Mouse (Mus musculus): ENCODE data around the gene Med12l.
"Not testable (repeated sequence)": the region's sequence is repeated elsewhere in the genome, so short reads cannot be mapped to it uniquely, and the experiment has no call there.

The Med12l gene

DNA sequence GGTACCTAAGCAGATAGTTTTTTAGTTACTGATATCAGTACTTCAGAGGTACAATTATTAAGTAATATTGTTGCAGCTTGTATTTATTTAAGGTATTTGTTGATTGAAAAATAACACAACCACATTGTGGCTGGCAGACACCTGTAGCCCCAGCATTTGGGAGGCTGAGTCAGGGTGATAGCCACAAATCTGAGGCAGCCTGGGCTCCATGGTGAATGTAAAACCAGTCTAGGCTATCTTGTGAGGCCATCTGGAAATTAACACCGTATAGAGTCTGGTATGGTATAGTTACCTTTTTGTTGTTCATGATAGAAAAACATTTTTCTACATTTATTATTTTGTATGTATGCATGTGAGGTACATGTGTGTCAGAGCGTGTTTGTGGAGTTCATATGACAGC lies 96.5 kb downstream of the Med12l start:
- no peak for DNase-seq

- no peak for DNase-seq
Observed at GRCm38 (mm10) chr3:59104462-59104861, 98.8 kb downstream of the Med12l start.

GRCm38 (mm10) chr3:59107439-59107838 lies 101.8 kb downstream of the Med12l start:
- no peak for DNase-seq

DNA sequence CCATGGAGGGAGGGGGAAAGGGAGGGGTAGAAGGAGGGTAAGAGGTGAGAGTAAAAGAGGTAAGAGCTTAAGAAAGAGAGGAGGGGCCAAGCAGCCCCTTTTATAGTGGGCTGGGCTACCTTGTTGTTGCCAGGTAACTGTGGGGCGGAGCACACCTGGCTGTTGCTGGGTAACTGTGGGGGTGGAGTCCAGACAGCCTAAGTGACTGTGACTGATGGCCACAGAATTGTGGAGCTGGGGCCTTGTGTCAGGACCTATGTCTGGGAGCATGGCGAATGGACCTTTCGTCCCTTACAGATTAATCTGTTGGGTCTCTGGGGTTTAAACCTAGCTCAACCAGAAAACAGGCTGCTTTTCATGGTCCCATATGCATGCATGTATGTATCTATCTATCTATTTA lies 104.2 kb downstream of the Med12l start:
- DNase-seq = not testable (repeated sequence)

GRCm38 (mm10) chr3:59111944-59112343 lies 106.3 kb downstream of the Med12l start:
- no peak for DNase-seq

DNA sequence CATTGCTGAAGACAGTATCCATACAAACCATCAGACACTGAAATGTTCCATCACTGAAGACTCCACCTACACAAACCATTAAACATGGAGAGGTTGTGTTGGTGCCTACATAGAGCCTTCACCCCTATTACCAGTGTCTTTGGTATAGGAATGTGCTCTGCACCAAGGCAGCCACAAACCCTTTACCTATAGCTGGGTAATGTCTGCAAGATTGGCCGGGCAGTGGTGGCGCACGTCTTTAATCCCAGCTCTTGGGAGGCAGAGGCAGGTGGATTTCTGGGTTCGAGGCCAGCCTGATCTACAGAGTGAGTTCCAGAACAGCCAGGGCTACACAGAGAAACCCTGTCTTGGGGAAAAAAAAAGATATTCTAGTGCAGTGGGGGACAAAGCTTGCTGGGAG lies 107.7 kb downstream of the Med12l start:
- DNase-seq = not testable (repeated sequence)

GRCm38 (mm10) chr3:59113973-59114517 lies 108.4 kb downstream of the Med12l start:
- no peak for DNase-seq

DNA sequence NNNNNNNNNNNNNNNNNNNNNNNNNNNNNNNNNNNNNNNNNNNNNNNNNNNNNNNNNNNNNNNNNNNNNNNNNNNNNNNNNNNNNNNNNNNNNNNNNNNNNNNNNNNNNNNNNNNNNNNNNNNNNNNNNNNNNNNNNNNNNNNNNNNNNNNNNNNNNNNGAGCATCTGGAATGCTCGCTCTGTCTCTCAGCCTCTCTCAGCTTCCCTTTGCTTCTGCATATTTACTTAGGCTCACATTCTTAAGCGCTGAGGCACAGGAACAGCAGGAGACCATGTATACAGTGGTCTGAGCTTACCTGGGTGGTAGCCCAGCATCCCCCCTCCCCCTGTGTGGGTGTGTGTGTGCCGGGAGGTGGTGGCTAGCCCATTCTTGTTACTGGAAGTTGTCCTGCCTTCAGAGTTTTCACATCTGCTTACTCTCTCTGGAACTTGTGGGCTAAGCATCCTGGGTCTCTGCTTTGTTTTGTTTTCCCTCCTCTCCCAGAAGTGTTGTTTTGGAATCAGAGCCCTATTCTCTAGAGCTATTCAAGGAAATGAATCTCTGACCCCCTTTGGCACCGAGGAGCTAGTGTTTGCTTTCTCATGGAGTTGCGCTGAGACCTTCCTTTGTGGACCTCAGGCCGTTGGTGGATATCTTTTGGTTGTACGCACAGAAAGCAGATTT lies 115.6 kb downstream of the Med12l start:
- peak in 1 of 2 experiments; percentile 36 for DNase-seq

GRCm38 (mm10) chr3:59121780-59122449 lies 116.3 kb downstream of the Med12l start:
- no peak for DNase-seq

- DNase-seq = no peak
Observed at GRCm38 (mm10) chr3:59125022-59125421, 119.4 kb downstream of the Med12l start.

DNA sequence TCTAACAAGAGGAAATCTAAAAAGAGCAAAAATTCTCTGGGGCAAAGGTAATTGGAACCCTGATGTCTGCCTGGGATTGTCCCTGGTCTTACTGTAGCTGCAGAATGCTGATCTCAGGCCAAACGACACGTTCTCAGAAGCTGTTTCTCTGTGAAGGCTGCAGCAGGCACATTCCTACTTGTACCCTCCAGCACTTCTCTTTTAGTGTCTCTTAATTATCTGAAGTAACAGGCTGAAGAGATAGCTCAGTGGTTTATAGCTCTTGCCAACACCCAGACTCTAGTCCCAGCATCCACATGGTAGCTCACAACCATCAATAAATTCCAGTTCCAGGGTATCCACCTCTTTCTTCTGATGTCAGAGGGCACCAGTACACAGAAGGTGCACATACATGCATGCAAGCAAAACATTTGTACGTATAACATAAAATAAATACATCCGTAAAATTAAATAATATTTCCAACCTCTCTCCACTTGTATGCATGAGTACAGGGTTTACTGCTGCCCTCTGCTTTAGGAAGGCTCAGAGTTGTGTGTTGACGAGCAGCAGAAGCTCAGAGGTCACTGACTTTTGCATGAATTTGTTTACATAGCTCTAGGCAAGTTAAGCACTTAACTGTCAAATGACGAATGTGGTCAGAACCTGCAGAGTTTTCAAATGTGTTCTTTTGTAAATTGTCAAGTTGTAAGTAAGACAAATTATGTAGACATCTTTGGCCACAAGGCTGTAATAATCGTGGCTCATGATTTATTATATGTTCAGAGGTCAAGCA lies 120.3 kb downstream of the Med12l start:
- no peak for DNase-seq

- no peak for DNase-seq
Observed at GRCm38 (mm10) chr3:59128681-59129080, 123.1 kb downstream of the Med12l start.

DNA sequence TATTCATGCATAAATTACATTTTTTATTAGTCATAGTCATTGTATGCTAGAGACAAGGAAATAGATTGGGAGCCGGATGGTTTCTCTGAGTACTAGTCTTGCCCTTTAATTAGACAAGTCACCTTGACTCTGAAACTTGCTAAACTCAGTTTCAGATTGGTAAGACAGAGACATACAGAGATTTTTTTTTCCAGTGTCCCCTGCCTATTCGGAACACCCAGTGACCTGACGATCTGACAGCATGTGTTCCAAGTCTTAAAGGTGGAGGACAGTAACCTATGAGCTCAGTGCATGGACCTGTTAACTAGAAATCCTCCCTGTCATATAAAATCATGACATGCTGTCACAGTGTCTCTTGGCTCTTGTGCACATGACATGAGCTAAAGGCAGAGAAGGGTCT lies 123.9 kb downstream of the Med12l start:
- DNase-seq = no peak

DNA sequence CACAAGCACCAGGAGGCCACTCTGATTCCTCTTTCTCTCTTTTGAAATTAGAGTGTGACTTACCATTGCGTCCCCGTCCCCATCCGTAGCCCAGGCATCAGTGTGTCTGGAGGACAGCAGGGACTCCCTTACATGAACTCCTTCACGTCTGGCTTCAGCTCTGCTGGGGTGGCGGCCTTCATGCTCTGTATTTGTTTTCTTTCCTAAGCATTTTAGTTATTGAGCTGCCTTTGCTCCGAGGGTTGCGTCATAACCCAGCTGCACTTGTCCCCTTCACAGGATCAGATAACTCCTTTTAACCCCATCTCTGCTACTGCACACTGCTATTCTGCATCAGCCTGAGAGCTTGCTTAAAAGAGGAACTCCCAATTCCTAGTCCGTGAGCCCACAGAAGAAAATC lies 124.8 kb downstream of the Med12l start:
- DNase-seq = peak; percentile 18 to 35

- DNase-seq = no peak
Observed at GRCm38 (mm10) chr3:59131081-59131480, 125.5 kb downstream of the Med12l start.

- DNase-seq = no peak
Observed at GRCm38 (mm10) chr3:59131966-59132365, 126.3 kb downstream of the Med12l start.

GRCm38 (mm10) chr3:59133189-59133588 lies 127.6 kb downstream of the Med12l start:
- no peak for DNase-seq

GRCm38 (mm10) chr3:59135911-59136653 lies 130.5 kb downstream of the Med12l start:
- DNase-seq = no peak

GRCm38 (mm10) chr3:59138946-59139468 lies 133.4 kb downstream of the Med12l start:
- DNase-seq = no peak

DNA sequence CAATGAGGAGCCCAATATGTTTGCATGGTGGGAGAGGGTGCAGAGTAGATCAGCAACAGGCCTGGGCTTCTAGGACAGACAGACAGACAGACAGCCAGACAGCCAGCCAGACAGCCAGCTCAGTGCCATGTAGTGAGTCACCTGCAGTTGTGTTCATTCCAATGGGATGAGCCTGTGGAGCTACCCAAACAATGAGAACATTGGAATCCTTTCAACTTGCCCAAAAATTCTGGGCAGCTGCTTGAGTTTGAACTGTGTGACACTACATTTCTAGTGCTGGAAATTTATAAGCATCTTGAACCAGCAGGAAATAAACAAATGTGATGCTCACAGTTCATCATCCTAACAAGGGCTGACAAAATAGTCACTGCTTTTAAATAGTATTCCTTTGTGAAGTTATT lies 134.0 kb downstream of the Med12l start:
- DNase-seq = no peak

DNA sequence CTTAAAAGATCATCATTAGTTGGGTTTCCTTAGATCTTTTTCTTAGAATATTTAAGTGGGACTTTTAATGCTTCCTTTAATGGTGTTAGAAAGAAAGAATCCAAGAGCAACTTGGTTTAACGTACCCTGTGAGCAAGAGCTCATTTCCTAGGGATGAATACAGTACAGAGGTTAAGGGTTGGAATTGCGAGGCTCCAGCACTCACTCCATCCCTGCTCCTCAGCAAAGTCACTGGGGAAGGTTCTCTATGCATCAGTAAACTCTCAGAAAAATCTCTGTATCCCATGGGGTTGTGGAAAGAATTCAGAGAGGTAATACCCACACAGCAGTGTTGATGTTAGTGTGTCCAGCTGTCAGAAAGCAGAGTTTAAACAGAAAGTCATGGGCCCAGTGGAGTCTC lies 134.5 kb downstream of the Med12l start:
- DNase-seq = no peak

DNA sequence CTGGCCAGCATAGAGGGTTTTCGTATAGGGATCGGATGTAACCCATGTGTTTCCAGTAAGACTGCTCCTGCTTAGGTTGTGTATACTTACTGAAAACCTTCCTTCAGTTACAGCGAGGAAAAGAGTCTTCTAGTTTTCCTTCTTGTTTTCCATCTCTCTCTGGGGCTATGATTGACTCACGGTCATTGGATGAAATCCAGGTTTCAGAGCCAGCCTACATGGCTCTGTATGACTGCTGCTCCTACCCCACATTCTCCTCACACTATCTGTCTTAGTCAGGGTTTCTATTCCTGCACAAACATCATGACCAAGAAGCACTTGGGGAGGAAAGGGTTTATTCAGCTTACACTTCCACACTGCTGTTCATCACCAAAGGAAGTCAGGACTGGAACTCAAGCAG lies 135.3 kb downstream of the Med12l start:
- DNase-seq = not testable (repeated sequence)
